Mouse (Mus musculus) embryo, embryonic 9.5 days (tissue): ENCODE results near the gene C530008M17Rik.

Experiments used
- DNase-seq: peaks from one replicate; pipeline ENCODE4 v3.0.0-alpha.2; 2017; ENCODE audit errors: extremely low spot score

Gene C530008M17Rik

GRCm38 (mm10) chr5:76665421-76665820 is 9.1 kb downstream of the C530008M17Rik start:
- DNase-seq: peak; percentile 47

DNA sequence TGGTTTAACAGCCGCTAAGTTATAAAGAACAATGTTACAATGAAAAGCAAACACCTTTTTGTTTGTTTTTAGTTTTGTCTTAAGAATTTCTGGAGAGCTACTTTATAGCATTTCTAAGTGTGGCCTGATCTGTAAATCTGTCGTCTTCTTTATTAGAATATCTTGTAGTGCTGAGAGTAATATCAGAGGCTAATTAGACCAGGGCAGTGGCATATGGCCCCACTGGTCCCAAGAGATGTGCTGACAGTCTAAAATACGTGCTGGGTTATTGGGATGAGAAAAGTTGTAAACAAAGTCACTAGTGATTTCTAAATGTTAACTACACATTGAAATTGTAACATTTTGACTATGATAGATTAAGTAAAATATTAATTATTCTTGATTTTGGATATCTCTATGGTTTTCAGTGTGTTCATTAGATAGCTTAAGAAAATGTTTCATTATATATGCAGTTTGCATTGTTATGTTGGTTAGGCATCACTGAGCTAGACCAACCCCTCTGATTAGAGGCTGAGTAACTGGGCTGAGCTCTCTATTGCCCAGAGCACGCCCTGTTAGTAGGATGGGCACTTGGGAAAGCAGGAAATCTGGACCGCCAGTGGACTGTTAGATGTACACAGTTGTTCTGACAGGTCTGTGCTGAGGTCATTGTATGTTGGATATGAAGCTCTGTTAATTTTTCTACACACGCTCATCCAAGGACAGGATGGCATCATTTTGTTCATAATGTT is 9.9 kb downstream of the C530008M17Rik start:
- DNase-seq: no peak

DNA sequence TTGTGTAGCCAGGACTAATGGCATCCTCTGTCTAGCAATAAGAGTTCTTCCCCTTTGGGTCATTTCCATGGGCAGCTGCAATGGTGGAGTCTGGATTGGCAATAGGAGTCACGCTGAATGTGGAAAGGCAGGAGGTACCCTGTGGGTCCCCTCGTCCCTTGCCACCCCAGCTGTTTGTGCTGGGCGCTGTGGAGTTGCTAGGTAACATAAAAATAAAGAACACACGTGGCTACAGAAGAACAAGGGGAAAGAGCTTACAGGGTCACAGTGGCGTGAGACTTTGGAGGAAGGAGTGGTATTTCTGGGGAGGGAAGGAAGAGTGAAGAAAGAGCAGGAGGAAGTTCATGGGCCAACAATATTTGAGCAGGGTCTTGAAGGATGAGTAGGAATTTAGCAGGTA is 11.8 kb downstream of the C530008M17Rik start:
- no peak for DNase-seq

DNA sequence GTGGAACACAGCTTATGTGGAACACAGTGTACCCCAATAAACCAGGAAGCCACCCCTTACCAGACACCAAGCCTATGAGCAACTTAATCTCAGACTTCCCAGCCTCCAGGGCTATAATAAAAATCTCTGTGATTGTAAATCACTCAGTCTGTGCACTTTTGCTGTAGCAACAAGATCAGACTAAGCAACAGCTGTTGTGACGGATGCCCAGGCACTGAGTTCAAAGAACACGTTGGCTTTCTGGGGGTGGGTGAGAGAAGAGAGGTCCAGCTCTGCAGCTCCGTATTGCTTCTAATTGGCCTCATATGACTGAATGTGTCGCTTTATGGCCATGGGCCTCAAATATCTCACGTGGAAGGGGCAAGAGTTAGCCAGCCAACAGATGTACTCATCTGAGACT is 12.2 kb downstream of the C530008M17Rik start:
- no peak for DNase-seq

- no peak for DNase-seq
Observed at GRCm38 (mm10) chr5:76670183-76670582, 13.9 kb downstream of the C530008M17Rik start.

GRCm38 (mm10) chr5:76674022-76674653 is 17.8 kb downstream of the C530008M17Rik start:
- no peak for DNase-seq

DNA sequence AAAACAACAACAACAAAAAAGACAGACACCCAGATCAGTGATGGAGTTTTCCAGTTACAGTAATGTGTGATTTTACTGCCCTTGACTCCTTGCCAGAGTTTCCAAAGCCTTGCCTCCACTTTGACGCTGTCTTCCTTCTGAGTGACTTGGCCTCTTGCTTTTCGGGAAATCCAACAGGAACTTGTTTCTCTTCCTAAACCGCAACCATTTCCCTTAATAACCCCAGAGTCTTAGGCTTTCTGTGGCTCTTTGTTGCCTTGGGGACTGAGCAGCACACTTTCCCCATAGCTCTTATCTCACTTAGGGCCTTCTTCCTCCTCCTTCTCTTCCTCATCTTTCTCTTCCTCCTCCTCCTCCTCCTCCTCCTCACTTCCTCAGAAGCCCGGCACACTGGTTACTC is 19.1 kb downstream of the C530008M17Rik start:
- DNase-seq: no peak

GRCm38 (mm10) chr5:76680959-76681358 is 24.6 kb downstream of the C530008M17Rik start:
- no peak for DNase-seq

DNA sequence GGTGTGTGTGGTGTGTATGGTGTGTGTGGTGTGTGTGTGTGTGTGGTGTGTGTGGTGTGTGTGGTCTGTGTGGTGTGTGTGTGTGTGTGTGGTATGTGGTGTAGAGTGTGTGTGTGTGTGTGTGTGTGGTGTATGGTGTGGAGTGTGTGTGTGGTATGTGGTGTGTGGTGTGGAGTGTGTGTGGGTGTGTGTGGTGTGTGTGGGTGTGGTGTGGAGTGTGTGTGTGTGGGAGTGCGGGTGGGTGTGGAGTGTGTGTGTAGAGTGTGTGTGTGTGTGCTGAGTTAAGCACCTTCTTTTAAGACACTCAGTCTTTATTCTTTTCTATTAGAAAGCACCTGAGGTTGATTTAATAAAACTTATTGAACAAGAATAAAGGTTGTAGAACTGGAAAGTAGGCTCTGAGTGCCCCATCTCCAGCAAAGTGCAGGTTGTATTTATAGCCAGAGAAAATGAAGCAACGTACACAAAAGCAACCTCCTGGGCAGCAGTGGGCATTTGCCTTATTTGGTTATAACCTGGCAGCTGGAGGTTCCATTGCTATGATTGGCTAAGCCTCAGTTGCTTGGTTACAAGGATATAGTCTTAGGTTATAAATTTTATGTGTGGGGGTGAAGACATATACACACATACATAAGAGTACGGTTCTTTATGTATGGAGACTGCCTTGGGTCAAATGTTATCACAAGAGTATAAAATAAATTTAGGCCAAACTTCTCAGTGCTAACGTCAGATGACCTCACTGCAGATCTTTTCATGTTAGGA is 25.8 kb downstream of the C530008M17Rik start:
- DNase-seq: no peak

GRCm38 (mm10) chr5:76683455-76683854 is 27.1 kb downstream of the C530008M17Rik start:
- no peak for DNase-seq

DNA sequence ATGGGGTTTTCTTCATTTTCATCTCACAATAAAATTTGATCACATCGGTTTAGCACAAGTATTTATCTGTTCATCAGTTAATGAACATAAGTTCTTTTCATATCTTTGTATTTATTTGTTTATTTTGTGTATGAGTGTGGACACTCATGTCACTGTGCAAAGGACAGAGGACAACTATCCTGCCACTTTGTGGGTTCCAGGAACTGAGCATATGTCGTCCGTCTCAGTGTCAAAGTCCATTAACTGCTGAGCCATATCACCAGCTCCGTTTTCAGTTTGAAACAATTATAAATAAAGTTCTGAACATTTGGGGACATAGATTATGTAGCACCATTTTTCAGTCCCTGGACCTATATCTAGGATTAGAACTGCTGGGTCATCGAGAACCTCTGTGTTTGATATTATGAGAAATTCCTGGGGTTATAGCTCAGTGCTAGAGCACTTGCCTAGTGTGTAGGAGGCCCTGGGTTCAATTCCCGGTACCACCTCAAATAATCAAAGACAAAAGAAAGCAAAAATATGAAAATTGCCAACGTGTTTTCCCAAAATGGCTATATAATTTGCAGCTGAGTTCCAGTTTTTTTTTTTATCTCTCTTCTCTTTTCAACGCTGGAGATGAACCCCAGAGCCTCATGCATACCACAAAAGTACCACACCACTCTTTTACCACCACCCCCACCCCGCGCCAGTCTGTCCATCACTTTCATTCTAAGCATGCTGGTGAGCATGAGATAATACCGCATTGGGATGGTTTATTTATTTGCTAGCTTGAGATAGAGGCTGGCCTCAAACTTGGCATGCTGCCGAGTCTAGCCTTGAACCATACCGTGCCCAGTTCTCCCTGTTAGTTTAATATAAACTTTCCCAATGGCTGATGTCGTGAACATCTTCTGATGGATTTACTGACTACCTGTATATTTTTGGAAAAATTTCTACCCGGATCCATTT is 28.6 kb downstream of the C530008M17Rik start:
- no peak for DNase-seq

- DNase-seq: no peak
Observed at GRCm38 (mm10) chr5:76687961-76688600, 31.8 kb downstream of the C530008M17Rik start.

DNA sequence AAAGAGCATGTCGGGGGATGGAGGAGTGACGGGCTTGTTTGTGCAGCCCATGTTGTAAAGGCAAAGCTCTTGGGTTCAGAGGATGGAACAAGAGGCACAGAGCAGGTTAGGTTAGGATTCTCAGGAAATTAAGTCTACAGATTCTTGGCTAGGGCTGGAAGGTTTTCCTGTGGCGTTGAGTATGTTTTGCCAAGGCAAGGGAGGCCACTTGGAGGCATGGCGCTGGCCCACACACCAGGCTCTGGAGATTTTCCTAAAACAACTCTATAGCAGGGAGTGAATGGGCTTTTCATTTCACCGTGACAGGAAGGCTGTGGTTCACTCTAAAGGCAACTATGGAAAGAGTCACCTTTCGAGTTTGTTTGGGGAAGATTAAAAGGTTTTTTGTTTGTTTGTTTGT is 32.3 kb downstream of the C530008M17Rik start:
- DNase-seq: no peak

DNA sequence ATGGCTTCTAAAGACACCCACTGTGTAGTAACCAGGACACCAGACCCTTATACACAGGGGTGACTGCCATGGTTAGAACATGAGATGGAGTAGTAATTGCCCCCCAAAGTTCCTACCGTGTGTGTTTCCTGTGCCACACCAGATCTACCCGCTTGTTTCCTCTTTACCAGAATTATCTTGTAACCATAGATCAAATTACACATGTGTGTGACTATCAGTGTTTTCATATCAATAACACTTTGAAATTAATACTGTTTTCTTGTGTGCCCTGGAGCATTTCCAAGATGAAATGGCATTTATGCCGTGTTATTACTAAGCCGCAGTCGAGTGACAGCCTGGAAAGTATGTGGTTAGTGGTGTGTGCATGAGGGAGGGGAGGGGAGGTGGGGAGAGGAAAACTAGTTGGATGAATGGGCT is 33.9 kb downstream of the C530008M17Rik start:
- no peak for DNase-seq

GRCm38 (mm10) chr5:76691251-76691650 is 34.9 kb downstream of the C530008M17Rik start:
- DNase-seq: no peak

- no peak for DNase-seq
Observed at GRCm38 (mm10) chr5:76691706-76692424, 35.6 kb downstream of the C530008M17Rik start.

- no peak for DNase-seq
Observed at GRCm38 (mm10) chr5:76697536-76697935, 41.2 kb downstream of the C530008M17Rik start.

DNA sequence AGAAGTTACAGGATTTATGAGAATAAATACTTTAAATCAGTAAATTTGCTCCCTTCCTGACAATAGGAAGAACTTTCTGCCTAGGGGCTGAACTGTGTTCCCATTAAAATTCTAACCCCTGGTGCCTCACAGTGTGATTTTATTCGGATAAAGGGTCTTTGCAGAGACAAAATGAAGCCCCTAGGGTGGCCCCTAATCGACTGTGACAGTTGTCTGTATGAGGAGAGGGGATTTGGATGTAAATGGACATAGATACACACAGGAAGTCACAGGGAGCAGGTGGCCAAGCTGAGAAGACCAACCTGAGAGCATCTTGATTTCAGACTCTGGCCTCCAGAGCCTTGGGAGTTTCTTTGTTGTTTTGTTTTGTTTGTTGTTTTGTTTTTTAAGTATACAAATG is 41.9 kb downstream of the C530008M17Rik start:
- DNase-seq: no peak

DNA sequence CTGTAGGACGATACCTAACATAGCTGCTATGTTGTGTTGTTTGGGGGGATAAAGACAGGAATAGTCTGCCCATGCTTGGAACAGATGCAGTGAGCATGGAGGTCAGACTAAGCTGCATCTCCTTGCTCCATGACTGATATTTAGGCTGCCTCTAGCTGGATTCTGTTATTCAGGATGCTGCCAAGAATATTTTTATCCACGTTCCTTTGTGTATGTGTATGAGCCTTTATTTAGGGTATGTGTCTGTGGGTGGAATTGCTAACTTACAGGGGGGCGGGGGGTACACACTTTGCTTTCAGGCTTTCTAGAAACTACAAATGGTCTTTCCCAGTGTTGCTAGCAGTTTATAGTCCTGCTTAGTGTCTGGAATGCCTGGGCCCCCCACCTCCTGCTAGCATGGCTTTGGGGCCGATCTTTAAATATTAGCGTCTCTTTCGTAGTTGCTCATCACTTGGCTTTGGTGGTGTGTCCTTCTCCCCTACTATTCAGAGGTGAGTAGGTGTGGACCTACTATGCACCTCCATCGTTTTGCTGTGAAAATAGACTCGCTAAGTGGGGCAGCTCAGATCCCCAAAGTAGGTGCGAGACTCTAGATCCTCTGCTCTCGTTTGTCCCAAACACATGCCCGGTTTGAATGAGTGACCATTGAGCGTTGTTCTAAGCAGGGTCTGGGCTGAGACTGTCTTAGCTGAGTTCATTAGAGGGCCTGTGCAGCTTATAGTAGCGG is 45.0 kb downstream of the C530008M17Rik start:
- no peak for DNase-seq

DNA sequence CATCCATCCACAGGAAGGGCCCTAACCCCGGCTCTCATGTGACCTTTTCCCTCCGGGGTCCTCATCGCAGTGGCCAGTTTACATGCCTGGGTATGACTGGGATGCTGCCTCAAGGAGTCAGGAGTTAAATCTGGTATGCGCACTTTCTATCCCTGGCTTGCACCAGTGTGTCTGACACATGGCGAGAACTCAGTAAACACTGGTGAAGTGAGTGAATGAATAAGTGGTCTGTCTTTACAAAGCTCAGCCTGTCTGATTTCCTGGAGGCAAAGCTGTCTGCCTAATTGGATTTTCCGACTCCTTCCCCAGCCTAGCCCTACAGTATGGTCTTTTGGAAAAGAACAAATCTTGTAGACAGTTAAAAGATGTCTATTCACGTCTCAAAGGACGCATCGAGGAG is 45.8 kb downstream of the C530008M17Rik start:
- peak; percentile 24 for DNase-seq
